Mouse (Mus musculus) right cerebral cortex, postnatal 25 days (tissue): ENCODE data around the gene Zfp148.

ENCODE experiments used
- DNase-seq: peaks from one replicate; pipeline ENCODE4 v3.0.0; 2022

Zfp148 gene

DNA sequence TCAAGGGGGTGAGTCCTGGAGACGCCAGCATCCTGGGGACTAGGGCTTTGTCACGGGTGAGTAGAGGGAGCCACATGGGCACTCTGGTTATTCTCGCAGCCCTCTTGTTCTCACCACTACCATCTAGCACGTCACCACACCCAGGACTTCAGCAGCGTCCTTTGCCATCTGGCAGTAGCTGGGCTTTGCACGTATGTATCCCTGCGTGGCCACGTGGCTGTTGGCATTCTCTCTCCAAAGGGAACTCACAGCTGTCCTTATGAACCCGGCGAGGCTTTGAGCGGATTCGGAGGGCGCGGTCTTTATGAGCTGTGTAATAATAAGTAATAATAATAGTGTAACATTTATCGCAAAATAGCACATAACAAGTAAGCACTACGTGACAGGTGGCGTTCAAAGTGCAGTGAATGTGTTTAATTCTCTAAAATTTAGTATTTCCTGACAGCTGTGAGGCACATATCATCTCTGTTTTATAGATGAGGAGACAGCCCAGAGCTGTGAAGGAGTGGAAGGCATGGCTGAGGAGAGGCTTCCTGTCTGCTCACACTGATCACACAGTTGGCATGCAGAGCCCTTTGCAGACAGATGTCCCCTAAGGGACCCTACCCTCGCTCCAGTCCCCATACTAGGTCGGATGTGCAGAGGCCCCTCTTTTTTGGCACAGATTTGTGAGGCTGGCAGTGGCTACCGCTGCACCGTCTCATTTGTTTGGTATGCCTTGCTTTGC is 157.0 kb downstream of the Zfp148 start:
- no peak for DNase-seq

DNA sequence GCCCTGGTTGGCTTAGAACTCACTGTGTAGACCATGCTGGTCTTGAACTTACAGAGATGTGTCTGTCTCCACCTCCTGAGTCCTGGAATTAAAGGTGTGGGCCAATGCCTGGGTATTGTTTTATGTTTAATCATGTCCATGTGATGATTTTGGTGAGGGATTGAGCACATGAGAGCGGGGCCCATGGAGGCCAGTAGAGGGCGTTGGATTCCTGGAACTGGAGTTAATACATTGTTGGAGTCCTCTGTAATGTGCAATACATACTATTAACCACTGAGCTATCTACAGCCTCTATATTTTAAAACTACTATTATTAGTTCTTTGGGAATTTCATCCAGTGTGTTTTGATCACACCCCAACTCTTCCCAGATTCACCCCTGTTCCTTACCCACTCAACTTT is 163.7 kb downstream of the Zfp148 start:
- no peak for DNase-seq

DNA sequence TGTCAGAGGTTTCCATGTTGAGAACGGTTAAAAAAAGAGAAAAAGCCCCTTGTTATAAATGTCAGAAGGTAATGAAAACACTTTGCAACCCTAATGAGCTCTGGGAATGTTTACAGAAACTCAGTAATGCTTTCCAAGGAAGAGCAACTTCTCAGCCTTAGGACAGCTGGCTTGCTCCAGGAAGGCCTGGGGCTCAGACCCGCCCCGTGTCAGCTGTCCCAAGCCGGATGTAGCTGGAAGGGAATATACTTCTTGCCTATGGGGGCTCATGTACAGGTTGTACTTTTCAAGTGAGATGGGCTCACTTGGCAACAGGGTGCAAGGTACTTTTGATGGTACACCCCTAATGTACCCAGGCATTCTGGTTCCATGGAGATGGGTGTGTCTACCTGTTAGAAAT is 164.9 kb downstream of the Zfp148 start:
- DNase-seq = no peak

DNA sequence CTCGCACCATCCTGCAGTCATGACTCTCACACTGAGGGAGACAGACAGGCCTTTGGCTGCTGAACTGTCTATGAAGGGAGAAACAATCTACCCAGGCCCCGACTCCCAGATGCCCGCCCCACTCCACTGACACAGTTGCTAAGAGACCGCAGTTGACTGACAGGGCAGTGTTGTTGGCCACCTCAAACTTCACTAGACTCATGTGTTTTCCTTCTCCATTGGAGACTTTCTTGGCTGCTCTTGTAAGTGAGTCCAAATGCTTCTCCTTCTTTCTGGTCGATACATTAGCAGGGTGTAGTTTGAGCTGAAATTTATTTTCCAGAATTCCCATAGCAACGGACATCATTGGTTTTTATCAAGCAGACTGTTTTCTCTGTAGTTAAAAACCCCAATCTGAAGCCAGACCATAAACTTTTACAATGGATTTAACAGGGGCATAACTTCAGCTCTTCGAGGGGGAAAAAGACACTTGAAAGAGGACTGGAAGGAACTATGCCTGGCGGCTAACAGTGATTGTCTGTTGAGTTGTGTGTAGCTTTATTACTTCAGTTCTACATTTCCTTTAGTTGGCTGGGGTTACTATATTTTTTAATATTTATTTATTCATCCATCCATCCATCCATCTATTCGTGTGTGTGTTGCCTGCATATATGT is 173.2 kb downstream of the Zfp148 start:
- DNase-seq = no peak
